Mouse (Mus musculus): ENCODE measurements around the gene Bzw1.

Gene Bzw1

DNA sequence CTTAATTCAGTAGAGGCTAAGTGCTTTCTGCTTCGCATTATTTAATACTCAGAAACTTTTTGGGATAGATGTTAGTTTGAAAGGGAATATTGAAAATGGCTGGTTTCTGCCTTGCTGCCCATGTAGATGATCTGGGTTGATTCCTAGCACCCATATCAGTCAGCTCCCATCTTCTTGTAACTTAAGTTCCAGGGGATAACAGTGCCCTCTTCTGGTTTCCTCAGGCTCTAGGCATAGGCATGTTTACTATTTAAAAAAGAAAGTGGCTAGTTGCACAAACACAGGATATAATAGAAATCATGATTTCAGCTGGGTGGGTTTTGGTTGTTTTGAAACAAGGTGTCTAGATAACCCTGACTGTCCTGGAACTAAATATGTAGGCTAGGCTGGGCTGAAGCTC lies 3.5 kb downstream of the Bzw1 start:
- DNase-seq (ENCODE audit: low spot score), result no peak

DNA sequence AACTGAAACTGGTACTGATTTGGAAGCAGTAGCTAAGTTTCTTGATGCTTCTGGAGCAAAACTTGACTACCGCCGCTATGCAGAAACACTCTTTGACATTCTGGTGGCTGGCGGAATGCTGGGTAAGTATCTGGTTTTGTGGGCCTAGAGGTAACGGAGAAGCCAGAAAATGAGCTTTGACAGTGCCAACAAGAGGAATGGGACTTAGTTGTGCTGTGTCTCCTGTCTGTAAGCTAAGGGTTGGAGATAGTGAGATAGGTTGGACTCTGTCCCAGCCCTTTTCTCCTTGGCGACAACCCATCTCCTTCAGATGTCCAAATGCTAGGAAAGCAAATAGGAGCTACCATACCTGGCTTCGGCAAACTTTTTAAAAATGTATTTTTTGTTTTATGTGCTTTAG lies 5.0 kb downstream of the Bzw1 start:
- no peak for DNase-seq (ENCODE audit: low spot score)

DNA sequence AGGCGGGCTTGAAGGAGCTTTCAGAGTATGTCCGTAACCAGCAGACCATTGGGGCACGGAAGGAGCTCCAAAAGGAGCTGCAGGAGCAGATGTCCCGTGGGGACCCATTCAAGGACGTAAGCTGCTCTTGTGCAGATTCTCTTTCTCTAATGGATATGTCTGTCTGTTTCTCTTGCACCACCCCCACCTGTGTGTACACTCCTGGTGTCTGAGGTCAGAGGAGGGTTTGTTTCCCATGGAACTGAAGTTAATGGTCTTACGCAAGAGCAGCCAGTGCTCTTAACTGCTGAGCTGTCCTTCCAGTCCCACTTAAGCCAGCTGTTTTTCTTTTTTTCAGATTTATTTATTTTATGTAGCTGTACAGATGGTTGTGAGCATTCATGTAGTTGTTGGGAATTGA lies 8.7 kb downstream of the Bzw1 start:
- DNase-seq (ENCODE audit: low spot score), result no peak

DNA sequence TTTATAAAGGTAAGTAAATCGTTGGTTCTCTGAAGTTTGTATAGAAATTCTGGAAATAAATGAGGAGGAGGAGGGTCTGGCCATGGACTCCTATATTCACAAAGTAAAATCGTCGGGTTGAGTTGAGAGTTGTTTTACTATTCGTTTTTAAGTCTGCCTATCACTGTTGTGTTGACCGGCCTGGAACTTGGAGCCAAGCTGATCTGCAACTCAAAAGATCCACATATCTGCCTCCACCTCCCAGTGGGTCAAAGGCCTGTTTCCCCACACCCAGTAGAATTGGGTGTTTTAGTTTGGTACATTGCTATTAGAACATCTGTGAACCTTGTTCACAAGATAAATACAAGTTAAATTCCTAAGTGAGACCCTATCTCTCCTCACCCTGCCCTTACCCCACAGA lies 11.0 kb downstream of the Bzw1 start:
- DNase-seq (ENCODE audit: low spot score), result no peak

DNA sequence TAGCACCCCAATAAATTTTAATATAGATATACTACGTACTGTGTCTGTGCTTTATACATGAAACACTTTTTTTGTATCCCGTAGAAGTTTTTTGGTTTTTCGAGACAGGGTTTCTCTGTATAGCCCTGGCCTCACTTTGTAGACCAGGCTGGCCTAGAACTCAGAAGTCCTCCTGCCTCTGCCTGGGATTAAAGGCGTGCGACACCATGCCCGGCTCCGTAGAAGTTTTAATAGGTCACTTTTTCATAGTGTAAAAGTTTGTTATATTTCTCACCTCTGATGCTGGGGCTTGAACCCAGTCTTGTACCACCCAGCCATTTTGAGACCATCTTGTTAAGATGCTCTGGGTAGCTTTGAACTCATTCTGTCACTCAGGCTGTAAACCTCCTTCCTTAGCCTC lies 14.6 kb downstream of the Bzw1 start:
- DNase-seq (ENCODE audit: low spot score), result no peak

DNA sequence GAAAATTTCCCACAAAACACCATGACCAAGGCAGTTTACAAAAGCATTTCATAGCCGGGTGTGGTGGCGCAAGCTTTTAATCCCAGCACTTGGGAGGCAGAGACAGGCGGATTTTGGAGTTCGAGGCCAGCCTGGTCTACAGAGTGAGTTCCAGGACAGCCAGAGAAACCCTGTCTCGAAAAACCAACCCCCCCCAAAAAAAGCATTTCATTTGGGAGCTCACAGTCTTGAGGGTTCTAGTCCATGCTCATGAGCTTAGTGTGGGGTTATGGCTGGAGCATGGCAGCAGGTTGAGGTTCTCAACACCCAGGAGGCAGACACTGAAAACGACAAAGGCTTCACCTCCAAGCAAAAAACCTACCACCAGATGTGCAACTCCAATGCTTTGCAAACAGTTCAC lies 15.4 kb downstream of the Bzw1 start:
- DNase-seq (ENCODE audit: low spot score), result no peak

DNA sequence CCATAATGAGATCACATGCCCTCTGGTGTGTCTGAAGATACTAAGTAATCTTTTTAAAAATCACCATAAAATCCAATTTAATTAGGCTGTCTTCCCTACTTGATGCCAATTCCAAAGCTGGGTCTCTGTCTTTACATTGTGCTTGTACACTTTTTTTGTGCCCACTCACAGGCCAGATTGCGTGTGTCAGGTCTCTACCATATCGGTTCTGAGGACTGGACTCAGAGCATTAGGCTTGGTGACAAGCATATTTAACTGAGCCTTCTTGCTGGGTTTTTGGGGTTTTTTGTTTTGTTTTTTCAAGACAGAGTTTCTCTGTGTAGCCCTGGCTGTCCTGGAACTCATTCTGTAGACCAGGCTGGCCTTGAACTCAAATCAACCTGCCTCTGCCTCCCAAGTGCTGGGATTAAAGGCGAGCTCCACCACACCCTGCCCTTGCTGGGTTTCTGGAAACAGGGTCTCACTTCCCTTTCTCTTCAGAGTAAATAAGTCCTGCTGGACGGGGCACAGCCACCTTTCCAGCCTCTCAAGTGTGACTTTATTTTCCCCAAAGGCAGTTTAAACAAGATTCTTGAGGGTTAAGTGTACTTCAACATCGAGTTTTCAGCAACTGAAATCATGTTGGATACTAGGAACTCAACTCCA lies 17.0 kb downstream of the Bzw1 start:
- DNase-seq (ENCODE audit: low spot score), result no peak

DNA sequence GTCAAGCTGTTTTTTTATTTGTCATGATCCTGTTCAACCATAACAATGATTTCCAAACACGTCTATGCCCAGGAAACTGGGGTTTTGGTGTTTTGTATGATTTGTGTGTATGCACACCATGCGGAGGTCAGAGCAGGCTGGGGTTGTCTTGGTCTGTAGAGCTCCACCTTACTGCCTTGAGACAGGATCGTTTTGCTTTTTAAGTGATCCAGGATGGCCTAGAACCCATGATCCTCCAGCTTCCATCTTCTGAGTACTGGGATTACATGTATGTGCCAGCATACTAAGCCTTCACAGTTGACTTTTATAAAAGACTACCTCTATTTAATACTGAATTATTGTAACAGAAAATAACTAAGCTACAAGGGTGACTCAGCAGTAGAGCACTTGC lies 17.5 kb downstream of the Bzw1 start:
- DNase-seq (ENCODE audit: low spot score), result no peak

DNA sequence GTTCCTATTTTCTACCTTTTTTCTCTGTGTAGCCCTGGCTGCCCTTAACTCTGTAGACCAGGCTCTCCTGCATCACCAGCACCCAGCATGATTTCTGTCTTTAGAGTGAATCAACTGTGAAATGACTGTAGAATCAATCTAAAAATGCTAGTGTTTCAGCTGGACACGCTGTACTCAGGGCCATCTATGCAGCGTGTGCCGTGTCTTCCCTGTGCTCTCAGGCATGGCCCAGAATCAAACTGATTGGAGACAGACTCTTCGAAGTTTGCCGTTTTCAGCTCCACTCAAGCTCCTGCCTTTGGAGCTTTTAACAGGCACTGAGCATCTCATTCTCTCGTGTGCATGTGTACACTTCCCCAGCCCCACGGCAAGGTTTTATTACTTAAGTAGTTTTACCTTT lies 18.1 kb downstream of the Bzw1 start:
- no peak for DNase-seq (ENCODE audit: low spot score)

DNA sequence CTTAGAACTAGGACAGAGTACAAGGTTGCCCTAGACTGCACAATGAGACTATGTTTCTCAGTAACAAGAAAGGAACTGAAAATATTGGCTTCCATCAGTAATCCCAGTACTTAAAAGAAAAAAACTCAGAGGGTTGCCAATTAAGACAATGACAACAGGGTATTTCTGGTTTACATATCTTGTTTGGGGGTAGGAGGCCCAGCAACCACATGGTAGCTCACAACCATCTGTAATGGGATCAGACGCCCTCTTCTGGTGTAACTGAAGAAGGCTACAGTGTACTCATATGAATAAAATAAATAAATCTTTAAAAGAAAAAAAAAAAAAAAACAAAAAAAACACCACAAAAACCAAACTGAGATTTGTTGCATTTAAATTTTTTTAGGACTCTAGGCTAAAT lies 22.7 kb downstream of the Bzw1 start:
- DNase-seq (ENCODE audit: low spot score), result no peak

DNA sequence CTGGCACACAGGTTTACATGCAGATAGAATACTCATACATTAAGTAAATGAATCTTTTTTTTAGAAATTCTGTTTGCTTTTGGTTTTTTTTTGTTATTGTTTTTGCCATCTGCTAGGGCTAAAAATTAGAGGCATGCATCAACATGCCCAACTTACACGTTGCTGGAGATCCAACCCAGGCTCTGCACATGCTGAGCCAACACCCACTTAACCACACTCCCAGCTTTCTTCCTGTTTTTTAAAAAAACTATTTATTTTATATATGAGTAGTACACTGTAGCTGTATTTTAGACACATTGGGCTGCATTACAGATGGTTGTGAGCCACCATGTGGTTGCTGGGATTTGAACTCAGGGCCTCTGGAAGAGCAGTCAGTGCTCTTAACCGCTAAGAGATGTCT lies 23.4 kb downstream of the Bzw1 start:
- DNase-seq (ENCODE audit: low spot score), result no peak

DNA sequence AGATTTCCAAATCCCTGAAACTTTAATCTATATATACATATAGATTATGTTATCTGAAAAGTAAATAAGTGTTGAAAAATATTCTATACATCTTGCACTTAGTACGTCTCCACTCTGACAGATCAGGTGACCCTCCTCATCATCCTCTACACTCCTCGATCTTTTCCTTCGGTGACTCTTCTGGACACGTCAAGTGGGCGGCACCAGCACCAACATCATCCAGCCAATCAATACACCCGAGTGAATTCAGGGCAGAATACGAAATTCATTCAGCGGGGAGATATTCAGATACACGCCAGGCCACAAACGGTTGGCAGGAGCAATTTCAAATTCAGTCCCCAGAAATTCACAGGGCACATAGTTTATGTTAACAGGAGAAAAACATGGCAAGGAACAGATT lies 27.3 kb downstream of the Bzw1 start:
- DNase-seq (ENCODE audit: low spot score), result no peak

DNA sequence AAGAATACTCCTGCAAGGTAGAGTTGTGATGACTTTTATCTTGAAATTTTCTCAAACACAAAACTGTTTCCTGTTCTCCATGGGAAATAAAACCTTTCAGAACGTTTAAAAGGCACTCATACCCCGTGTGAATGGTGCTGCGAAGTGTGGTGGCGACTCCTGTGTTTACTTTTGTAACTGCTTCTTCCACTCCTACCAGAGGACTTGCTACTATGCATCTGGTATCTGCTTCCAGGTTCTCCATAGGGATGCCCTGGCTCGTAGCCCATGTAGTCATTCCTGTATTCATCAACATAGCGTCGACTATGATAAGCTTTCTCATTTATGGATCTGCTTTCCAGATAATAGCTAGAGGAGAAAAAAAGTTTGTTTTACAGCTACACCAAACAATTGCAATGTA lies 28.3 kb downstream of the Bzw1 start:
- no peak for DNase-seq (ENCODE audit: low spot score)

DNA sequence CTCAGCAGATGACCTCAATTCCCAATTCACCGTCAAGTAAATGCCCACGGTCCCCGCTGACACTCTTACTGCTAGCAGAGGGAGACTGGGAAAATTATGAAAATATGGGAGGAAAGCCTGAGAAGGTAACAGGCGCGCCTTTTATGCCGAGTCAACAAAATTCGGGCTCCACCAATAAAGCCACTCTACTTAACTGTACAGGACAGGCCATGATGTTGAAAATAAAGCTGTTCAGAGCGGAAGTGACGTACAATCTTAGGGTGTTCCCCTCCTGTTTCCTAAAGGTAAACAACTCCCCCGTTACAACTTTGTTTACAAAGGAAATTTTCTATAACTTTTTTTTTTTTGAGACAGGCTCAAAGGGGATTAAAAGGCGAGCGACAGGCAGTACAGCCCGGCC lies 30.2 kb downstream of the Bzw1 start:
- no peak for DNase-seq (ENCODE audit: low spot score)

DNA sequence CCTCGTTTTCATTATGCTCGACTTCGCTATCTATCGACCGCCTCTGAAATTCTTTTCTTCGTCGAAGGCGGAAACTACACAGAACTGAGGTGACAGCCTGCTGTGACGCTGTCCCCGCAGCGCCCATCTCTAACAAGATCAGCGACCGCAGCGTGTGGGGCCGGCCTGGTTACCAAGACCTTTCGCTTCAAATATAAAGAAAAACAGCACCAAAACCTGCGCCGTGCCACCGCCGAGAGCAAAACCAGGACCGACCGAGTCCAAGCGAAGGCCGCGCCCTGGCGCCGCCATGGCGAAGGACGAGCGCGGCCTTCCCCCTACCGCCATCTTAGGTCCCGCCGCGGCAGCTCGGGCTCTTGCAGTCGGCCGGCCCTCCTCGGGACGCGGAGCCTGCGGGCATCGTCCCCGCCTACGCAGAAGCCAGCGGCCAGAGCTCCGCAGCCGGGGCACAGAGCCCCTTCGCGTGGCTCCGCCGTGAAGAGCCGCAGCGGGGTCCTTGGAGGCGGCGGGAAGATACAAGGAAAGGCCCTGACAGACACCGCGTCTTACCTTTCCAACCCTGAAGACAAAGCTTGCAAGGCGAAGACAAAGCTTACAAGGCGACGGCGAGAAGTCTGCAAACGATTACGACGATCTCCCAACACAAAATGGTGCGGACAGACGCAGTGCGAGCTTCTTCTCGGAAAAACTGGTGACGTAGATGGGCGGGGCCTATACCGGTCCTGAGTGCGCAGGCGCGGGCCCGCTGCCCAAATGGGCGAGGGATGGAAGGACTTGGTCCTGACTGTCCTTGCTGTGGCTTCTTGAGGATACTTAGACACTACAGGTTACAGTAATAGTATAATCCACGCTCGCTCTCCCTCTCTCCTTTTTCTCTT lies 30.9 kb downstream of the Bzw1 start, which contains the start of gene Clk1:
Gene Clk1, minus strand, starts transcription at position 696 of the 878 bp plus-strand sequence.
- peak; percentile 98 for DNase-seq (ENCODE audit: low spot score)

DNA sequence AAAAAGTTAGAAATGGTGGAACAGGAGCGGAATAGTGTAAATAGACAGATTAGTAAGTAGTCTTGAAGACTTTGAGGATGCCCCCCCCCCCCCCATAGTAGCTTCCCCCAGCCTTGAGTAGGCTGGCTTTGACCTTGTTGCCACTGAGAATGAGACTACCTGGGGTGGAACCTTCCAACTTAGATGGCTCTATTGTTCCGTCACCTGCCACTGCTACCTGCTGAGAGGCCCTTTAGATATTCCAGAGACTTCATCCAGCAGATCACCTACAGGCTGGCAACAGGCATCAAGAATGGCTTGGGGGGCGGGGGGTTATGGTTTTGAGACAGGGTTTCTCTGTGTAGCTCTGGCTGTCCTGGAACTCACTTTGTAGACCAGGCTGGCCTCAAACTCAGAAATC lies 31.9 kb downstream of the Bzw1 start:
- DNase-seq (ENCODE audit: low spot score), result no peak

DNA sequence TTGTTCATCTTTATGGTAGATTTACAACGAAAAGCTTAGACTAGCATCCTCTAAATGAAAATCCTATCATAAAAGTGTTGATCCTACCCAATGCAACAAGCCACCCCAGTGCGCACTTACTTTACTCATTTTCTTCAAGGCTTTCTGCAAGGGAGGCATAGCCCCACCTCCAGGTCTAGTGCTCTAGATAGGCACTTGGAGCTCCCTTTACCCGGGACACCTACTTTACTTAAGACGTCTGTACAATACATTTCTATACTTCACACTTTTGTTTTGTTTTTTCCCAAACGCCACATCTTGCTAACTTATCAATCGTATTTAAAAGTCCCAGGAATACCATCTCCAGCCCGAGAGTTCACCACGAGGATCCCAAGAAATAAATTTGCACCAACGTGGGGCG lies 52.0 kb downstream of the Bzw1 start:
- DNase-seq (ENCODE audit: low spot score), result no peak

DNA sequence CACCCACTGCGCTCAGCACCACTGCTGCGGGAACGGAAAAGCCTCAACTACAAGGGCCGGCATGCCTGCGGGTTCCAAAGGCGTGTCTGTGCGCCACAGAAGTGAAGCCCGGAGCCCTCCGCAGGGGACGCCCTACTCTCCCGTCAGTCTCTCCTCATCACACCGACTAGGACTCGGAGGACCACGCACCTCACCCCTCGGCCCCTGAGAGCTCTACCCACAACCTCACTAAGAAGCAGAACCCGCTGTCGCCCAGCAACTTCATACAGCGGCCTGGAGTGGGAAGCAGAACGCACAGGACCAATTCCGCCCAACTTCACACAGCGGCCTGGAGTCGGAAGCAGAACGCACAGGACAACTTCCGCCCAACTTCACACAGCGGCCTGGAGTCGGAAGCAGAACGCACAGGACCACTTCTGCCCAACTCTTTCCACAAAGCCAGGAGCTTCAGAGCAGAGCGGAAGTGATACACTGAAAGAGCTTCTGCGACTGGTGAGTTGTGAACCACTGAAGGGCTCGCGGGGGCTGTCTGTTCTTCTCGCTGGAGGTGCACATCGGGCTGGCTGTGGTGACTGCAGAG lies 52.5 kb downstream of the Bzw1 start, which contains the start of the genes Nif3l1 and Ppil3:
Gene Nif3l1, plus strand, starts transcription at position 9 of the 580 bp plus-strand sequence.
Gene Ppil3, minus strand, starts transcription at position 344 of the 580 bp plus-strand sequence.
- peak; percentile 83 for DNase-seq (ENCODE audit: low spot score)

DNA sequence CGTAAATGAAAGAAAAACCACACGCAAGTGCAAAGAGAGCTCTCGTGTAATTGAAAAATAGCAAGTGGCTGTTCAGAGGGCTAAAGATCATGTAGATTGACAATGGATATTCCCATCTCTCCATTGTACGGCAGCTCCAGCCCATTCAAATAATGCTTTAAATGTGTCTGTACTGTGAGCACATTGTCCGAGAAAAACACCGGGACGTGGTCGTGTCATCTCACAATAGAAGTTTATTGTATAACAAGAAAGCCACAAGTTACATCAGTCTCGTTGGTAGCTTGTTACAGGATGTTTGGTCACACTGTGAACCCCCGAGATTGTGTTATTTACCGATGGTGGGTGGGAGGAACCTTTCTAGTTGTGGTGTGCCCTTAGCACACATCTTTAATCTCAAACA lies 53.2 kb downstream of the Bzw1 start:
- DNase-seq (ENCODE audit: low spot score), result no peak

DNA sequence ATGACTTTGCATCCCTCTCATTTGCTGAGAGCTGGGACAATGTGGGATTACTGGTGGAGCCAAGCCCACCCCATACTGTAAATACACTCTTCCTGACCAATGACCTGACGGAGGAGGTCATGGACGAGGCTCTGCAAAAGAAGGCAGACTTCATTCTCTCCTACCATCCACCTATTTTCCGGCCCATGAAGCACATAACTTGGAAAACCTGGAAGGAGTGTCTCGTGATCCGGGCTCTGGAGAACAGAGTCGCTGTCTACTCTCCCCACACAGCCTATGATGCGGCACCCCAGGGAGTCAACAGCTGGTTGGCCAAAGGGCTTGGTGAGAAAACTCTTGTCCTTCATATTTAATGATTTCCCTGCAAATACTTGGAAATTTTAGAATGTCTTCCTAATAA lies 55.1 kb downstream of the Bzw1 start:
- no peak for DNase-seq (ENCODE audit: low spot score)

DNA sequence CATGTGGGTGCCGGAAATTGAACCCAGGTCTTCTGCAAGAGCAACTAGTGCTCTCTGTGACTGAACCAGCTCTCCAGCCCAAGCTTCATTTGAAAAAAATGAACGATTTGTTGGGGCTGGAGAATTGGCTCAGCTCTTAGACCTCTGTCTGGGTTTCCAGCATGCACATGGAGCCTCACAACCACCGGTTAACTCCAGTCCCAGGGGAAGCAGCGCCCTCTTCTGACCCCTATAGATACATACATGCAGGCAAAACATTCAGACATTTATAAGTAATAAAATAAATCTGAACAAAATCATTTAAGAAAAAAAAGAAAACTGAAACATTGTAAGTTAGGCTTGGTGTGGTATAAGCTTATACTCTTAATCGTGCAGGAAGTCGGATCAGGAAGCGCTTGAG lies 55.7 kb downstream of the Bzw1 start:
- DNase-seq (ENCODE audit: low spot score), result no peak

DNA sequence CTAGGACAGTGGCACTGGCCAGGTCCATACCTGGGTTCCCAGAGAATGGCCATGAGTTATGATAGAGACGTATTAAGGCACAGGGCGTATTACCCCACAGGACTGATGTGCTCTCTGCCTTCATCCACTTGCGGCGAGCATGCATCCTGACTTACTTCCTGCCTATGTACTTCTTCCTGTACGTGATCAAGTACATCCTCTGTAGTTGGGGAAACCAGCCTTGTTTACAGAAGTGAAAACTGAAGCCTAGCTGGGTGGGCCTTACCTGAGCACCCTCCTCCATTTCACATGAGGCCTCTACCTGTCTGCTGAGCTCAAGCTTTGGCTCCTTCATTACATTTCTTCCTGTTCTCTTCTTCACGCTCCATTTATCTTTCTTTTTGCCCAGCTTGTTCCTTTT lies 61.6 kb downstream of the Bzw1 start:
- DNase-seq (ENCODE audit: low spot score), result no peak
